Mouse (Mus musculus) ES-E14 (cell line): ENCODE measurements around the gene Ppp1r9b. TPM values are rescaled to one million over a fixed set of nuclear protein-coding genes. Genes with fewer than 3 reads are reported as not detected.

Source experiments
- DNase-seq: peaks from one replicate; pipeline ENCODE4 v3.0.0-alpha.2; 2013; ENCODE audit warnings: low read depth, low spot score
- H3K27ac ChIP-seq: 2 replicates; pipeline ENCODE4 v1.5.1; 2012; ENCODE audit warnings: low read depth, mild to moderate bottlenecking, low read length, moderate library complexity, mixed read lengths; ENCODE audit not compliant: poor library complexity, insufficient read depth, severe bottlenecking
- H3K36me3 ChIP-seq: 2 replicates; pipeline ENCODE4 v1.6.1; 2012; ENCODE audit warnings: mild to moderate bottlenecking, low read length, moderate library complexity, mixed read lengths; ENCODE audit not compliant: control insufficient read depth, poor library complexity, insufficient read depth, severe bottlenecking
- H3K4me1 ChIP-seq, 2 experiments: fragments of 150-350 bp in 1 of 2; sonication (generic) in 1 of 2; 2 replicates each; pipeline ENCODE4 v1.6.1; 2012; ENCODE audit warnings: low read length in 2 of 2, mild to moderate bottlenecking in 1 of 2, mixed read lengths in 1 of 2; ENCODE audit not compliant: control insufficient read depth in 2 of 2, insufficient read depth in 2 of 2, poor library complexity in 1 of 2
- H3K4me3 ChIP-seq, 2 experiments: fragments of 150-350 bp in 1 of 2; sonication (generic) in 1 of 2; 2 replicates each; pipeline ENCODE4 v1.5.1; 2012; ENCODE audit warnings: low read length in 2 of 2, low read depth in 1 of 2, mild to moderate bottlenecking in 1 of 2, mixed read lengths in 1 of 2; ENCODE audit not compliant: insufficient read depth in 1 of 2, poor library complexity in 1 of 2, severe bottlenecking in 1 of 2
- H3K9ac ChIP-seq: 2 replicates; pipeline ENCODE4 v1.6.1; 2012; ENCODE audit warnings: low read depth, mild to moderate bottlenecking, low read length, mixed read lengths; ENCODE audit not compliant: poor library complexity, insufficient read depth, severe bottlenecking
- H3K9me3 ChIP-seq: fragments of 150-350 bp; sonication (generic); 2 replicates; pipeline ENCODE4 v1.6.1; 2012; ENCODE audit warnings: low read depth, mild to moderate bottlenecking, low read length; ENCODE audit not compliant: control insufficient read depth, insufficient read depth
- CHD2 ChIP-seq: IDR thresholded peaks from 2 replicates; pipeline ENCODE4 v1.6.1; 2014; ENCODE audit warnings: mild to moderate bottlenecking, low read depth, low read length, inconsistent platforms
- HCFC1 ChIP-seq: IDR thresholded peaks from 2 replicates; pipeline ENCODE4 v1.6.1; 2012; ENCODE audit warnings: low read length, inconsistent platforms, borderline replicate concordance; ENCODE audit not compliant: insufficient read depth
- MAFK ChIP-seq: IDR thresholded peaks from 2 replicates; pipeline ENCODE4 v1.6.1; 2014; ENCODE audit warnings: mild to moderate bottlenecking, low read depth, low read length, inconsistent platforms; ENCODE audit not compliant: insufficient read depth
- ZC3H11A ChIP-seq: IDR thresholded peaks from 2 replicates; pipeline ENCODE4 v1.6.1; 2012; ENCODE audit warnings: low read depth, mild to moderate bottlenecking, inconsistent platforms, low read length, borderline replicate concordance
- ZNF384 ChIP-seq: IDR thresholded peaks from 2 replicates; pipeline ENCODE4 v1.6.1; 2012; ENCODE audit warnings: low read depth, low read length, inconsistent platforms
- in situ Hi-C, 2 experiments: fragments of 600-800 bp; cut with MboI; formaldehyde crosslinking; loops; one replicate each; pipeline ENCODE4 v1.15.1; 2025; ENCODE audit warnings: low sequenced_read_pairs in 2 of 2, inconsistent platforms in 1 of 2; ENCODE audit not compliant: unreplicated experiment in 2 of 2
- total RNA-seq: library from RNA; depleted of rRNA; stranded (reverse); fragments of 300-350 nt; gene quantifications from 2 replicates; pipeline ENCODE4 v1.2.3, GENCODE M21; 2012

Ppp1r9b gene
- total RNA-seq, 1 experiment: 29.5 TPM

- peaks cover 3 to 25% of the 10 kb centered on the region in 2 experiments; a peak in 3 of 4 replicates for H3K4me1 ChIP-seq
- H3K9me3 ChIP-seq: no peaks in the 10 kb centered on the region
- H3K9ac ChIP-seq: no peak overlapping the region
- in situ Hi-C loops: no loop called here
- TF ChIP-seq ZNF384 (no peak), ZC3H11A (no peak), HCFC1 (no peak), CHD2 (no peak), MAFK (no peak)
- no peak overlapping the region for H3K4me3 ChIP-seq
- no peak overlapping the region; the same call in 1 of the 2 replicates for H3K27ac ChIP-seq
- no peak for DNase-seq
- H3K36me3 ChIP-seq: no peaks in the 10 kb centered on the region
These were observed 4.4 kb upstream of the Ppp1r9b start for GRCm38 (mm10) chr11:94986435-94986834.

DNA sequence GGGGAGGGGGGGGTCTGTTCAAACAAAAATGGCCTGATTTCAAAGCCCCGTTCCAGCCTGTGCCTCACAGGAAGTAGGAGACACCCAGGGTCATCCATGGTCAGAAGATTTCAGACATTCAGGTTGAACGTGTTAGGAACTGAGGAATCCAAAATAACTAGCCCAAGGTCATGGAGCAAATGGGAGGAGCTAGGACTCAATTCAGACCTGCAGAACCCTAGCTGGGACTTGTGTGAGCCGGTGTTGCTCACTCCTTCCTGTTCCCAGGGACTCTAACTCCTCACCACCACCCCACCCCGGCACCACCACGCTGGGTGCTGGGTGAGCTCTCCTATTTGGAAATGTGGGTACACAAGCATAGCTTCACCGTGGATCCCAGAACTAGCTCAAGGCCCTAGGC is 3.5 kb upstream of the Ppp1r9b start:
- Histone ChIP-seq H3K9ac (no peak overlapping the region), H3K9me3 (no peaks in the 10 kb centered on the region), H3K4me3 (no peak overlapping the region), H3K4me1 (peaks cover 3 to 29% of the 10 kb centered on the region in 2 experiments; a peak in 3 of 4 replicates), H3K36me3 (no peaks in the 10 kb centered on the region; the same call in 1 of the 2 replicates), H3K27ac (peak overlapping the region; percentile 23; the same call in 1 of the 2 replicates)
- in situ Hi-C loops: no loop called here
- no peak for TF ChIP-seq MAFK
- TF ChIP-seq CHD2: no peak
- TF ChIP-seq ZNF384: no peak
- TF ChIP-seq ZC3H11A: no peak
- no peak for TF ChIP-seq HCFC1
- DNase-seq: no peak

DNA sequence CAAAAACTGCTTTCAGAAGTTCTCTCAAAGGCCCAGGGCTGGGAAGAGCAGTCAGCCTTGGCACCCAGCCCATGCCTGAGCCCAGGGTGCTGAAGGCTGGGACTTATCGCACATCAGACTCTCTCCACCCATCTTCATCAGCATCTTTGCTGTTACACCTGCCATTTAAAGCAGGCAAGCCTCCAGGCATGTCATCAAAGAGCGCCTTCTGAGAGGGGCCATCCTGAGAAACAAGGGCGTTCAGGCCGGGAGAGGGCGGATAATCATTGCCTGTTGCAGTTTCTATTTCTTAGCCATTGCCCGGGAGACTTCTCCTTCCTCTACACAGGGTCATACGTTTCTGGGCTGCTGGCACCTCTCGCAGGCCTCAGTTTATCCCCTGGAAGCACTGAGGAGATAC is 3.0 kb upstream of the Ppp1r9b start:
- Histone ChIP-seq H3K27ac (peak overlapping the region; percentile 23; the same call in 1 of the 2 replicates), H3K4me1 (peaks cover 3 to 31% of the 10 kb centered on the region in 2 experiments; a peak in 3 of 4 replicates), H3K9me3 (no peaks in the 10 kb centered on the region), H3K36me3 (no peaks in the 10 kb centered on the region; the same call in 1 of the 2 replicates), H3K4me3 (0 out of 4 replicates have a peak overlapping the region, but pooled peaks of 1 of the 2 experiments have one; percentile 20), H3K9ac (no peak overlapping the region)
- TF ChIP-seq HCFC1 (no peak), CHD2 (no peak), ZC3H11A (no peak), ZNF384 (no peak), MAFK (no peak)
- in situ Hi-C loops: no loop called here
- no peak for DNase-seq

- Histone ChIP-seq H3K9me3 (no peaks in the 10 kb centered on the region), H3K4me1 (peaks cover 3 to 39% of the 10 kb centered on the region in 2 experiments; a peak in 3 of 4 replicates), H3K9ac (peak overlapping the region; percentile 84), H3K36me3 (no peaks in the 10 kb centered on the region; the same call in 1 of the 2 replicates), H3K27ac (peak overlapping the region; percentile 82), H3K4me3 (peak overlapping the region; percentile 75 to 88)
- DNase-seq: no peak
- in situ Hi-C loops: no loop called here
- TF ChIP-seq HCFC1 (no peak), ZC3H11A (no peak), MAFK (no peak), ZNF384 (no peak), CHD2 (no peak)
These were observed 1.9 kb upstream of the Ppp1r9b start for GRCm38 (mm10) chr11:94988780-94989561.
